Mouse (Mus musculus) megakaryocyte, embryonic 14.5 days (primary cell): ENCODE results near the gene Stxbp3.

Experiments used
- FLI1 ChIP-seq: IDR thresholded peaks from 2 replicates; pipeline ENCODE4 v1.6.1; 2012; ENCODE audit warnings: low read length, inconsistent platforms, mixed read lengths
- GATA1 ChIP-seq: IDR thresholded peaks from 3 replicates; pipeline ENCODE4 v1.6.1; 2012; ENCODE audit warnings: mixed read lengths, low read length, inconsistent platforms, borderline replicate concordance

DNA sequence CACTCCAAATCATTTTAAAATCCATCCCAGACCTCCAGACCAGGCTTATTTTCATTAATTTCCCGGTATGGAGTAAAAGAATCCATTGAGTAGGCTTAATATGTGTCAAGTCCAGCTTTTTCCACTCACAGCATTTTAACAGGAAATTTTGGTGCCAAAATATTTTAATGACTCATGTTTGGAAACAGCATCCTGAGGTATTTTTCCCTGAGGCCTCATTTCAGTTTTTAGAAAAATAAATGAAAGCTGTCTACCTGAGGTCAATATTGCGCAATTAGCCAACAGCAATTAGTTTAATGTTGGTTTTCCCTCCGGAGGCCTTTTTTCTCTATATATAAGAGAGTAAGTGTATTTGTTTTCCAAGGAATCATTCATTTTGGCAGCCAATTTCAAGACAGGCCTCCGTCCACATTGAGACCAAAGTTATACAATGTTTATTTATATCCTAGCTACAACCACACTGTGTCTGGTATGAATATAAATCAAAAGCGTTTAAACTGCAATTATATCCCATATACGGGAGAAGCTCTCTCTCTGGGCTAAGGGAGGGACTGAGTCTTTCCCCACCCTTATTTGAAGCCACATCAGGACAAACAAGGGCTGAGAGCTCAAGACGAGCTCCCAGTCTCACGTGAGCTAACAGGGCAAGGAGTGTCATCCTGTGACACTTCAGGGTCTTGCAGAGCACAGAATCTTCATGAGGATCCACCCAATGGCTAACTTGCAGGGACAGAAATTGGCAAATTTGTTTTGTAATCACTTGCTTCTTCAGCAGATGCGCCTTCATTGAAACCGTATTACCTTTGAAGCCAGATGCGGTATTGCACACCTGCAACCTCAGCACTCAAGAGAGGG is 80.5 kb downstream of the Stxbp3 start:
- no peak for TF ChIP-seq GATA1
- no peak for TF ChIP-seq FLI1
